Mouse (Mus musculus) G1E (cell line): ENCODE data around the gene Fign. TPM values are rescaled to one million over a fixed set of nuclear protein-coding genes. Genes with fewer than 3 reads are reported as not detected.

Source experiments
- ATAC-seq: 2 replicates; pipeline ENCODE4 v1.8.0; 2016; ENCODE audit warnings: mild to moderate bottlenecking; ENCODE audit not compliant: insufficient number of reproducible peaks, poor library complexity, low FRiP score, severe bottlenecking; ENCODE audit errors: extremely low read depth
- DNase-seq: peaks from one replicate; pipeline ENCODE4 v3.0.0; 2012; ENCODE audit warnings: low spot score
- H3K27me3 ChIP-seq: 2 replicates; pipeline ENCODE4 v1.6.1; 2012; ENCODE audit warnings: mild to moderate bottlenecking, low read length, inconsistent platforms; ENCODE audit not compliant: insufficient read depth
- H3K36me3 ChIP-seq: replicated peaks from 2 replicates; pipeline ENCODE3; 2012; ENCODE audit warnings: mild to moderate bottlenecking, inconsistent platforms
- H3K4me1 ChIP-seq: 2 replicates; pipeline ENCODE4 v1.6.1; 2012; ENCODE audit warnings: low read depth, low read length, inconsistent platforms, mixed read lengths; ENCODE audit not compliant: insufficient read depth
- H3K4me3 ChIP-seq: 2 replicates; pipeline ENCODE4 v1.5.1; 2012; ENCODE audit warnings: low read depth, mild to moderate bottlenecking, inconsistent platforms, low read length, moderate library complexity, mixed read lengths
- H3K9me3 ChIP-seq: replicated peaks from 2 replicates; pipeline ENCODE4 v1.6.1; 2012; ENCODE audit warnings: inconsistent platforms
- CTCF ChIP-seq: IDR thresholded peaks from 2 replicates; pipeline ENCODE4 v1.5.1; 2012; ENCODE audit warnings: low read depth, low read length, inconsistent platforms, mixed read lengths
- GATA1 ChIP-seq: IDR thresholded peaks from 2 replicates; pipeline ENCODE4 v1.6.1; 2012; ENCODE audit warnings: borderline replicate concordance, low read length, inconsistent platforms, mixed read lengths
- GATA2 ChIP-seq: IDR thresholded peaks from 2 replicates; pipeline ENCODE4 v1.6.1; 2012; ENCODE audit warnings: low read depth, low read length, inconsistent platforms, borderline replicate concordance
- POLR2AphosphoS5 ChIP-seq: IDR thresholded peaks from 2 replicates; pipeline ENCODE4 v1.6.1; 2012; ENCODE audit warnings: low read depth, low read length, inconsistent platforms; ENCODE audit not compliant: insufficient replicate concordance
- TAL1 ChIP-seq: conservative IDR thresholded peaks from 2 replicates; pipeline ENCODE4 v1.6.1; 2012; ENCODE audit warnings: low read depth, low read length, inconsistent platforms, mixed read lengths
- polyA plus RNA-seq: library from polyadenylated mRNA; stranded (reverse); fragments of >175 nt; gene quantifications from 2 replicates; pipeline ENCODE4 v1.2.3, GENCODE M21; 2012
- total RNA-seq, 2 experiments: library from RNA; stranded (forward) in 1 of 2; stranded (reverse) in 1 of 2; fragments of 200-1000 nt in 1 of 2; fragments of >200 nt in 1 of 2; fragmentation: Nextera tagmentation in 1 of 2; gene quantifications; 2 replicates each; pipeline ENCODE4 v1.2.3; 2014 to 2017

The Fign gene
- total and polyA plus RNA-seq, 3 experiments = 0.05 to 1.9 TPM; not detected in 1

GRCm38 (mm10) chr2:64033871-64034270 is 64.0 kb downstream of the Fign start:
- no peaks in the 10 kb centered on the region for H3K27me3 ChIP-seq
- no peak overlapping the region for H3K4me3 ChIP-seq
- no peak for DNase-seq
- H3K9me3 ChIP-seq = peaks cover 14% of the 10 kb centered on the region
- H3K4me1 ChIP-seq = no peaks in the 10 kb centered on the region
- ATAC-seq = no peak
- H3K36me3 ChIP-seq = no peaks in the 10 kb centered on the region
- TF ChIP-seq CTCF (no peak), POLR2AphosphoS5 (no peak), TAL1 (no peak), GATA2 (no peak), GATA1 (no peak)

GRCm38 (mm10) chr2:64025961-64026360 is 71.9 kb downstream of the Fign start:
- no peaks in the 10 kb centered on the region for H3K27me3 ChIP-seq
- H3K4me3 ChIP-seq = no peak overlapping the region
- H3K36me3 ChIP-seq = no peaks in the 10 kb centered on the region
- ATAC-seq (no peak), DNase-seq (no peak)
- no peak for TF ChIP-seq GATA2
- TF ChIP-seq TAL1 = no peak
- TF ChIP-seq POLR2AphosphoS5 = no peak
- TF ChIP-seq CTCF = no peak
- TF ChIP-seq GATA1 = no peak
- no peaks in the 10 kb centered on the region for H3K4me1 ChIP-seq
- H3K9me3 ChIP-seq = peaks cover 10% of the 10 kb centered on the region

GRCm38 (mm10) chr2:63994304-63995023 is 103.4 kb downstream of the Fign start:
- ATAC-seq (no peak), DNase-seq (no peak)
- Histone ChIP-seq H3K4me3 (no peak overlapping the region), H3K36me3 (no peaks in the 10 kb centered on the region), H3K9me3 (no peaks in the 10 kb centered on the region), H3K4me1 (no peaks in the 10 kb centered on the region), H3K27me3 (no peaks in the 10 kb centered on the region)
- TF ChIP-seq POLR2AphosphoS5 (no peak), GATA1 (no peak)

GRCm38 (mm10) chr2:63985426-63985825 is 112.4 kb downstream of the Fign start:
- no peaks in the 10 kb centered on the region for H3K4me1 ChIP-seq
- ATAC-seq (no peak), DNase-seq (no peak)
- TF ChIP-seq TAL1 = no peak
- TF ChIP-seq CTCF = no peak
- TF ChIP-seq GATA2 = no peak
- TF ChIP-seq POLR2AphosphoS5 = no peak
- no peak for TF ChIP-seq GATA1
- no peaks in the 10 kb centered on the region for H3K36me3 ChIP-seq
- H3K9me3 ChIP-seq = peaks cover 10% of the 10 kb centered on the region
- no peak overlapping the region for H3K4me3 ChIP-seq
- H3K27me3 ChIP-seq = no peaks in the 10 kb centered on the region

- no peak for ATAC-seq
- Histone ChIP-seq H3K36me3 (no peaks in the 10 kb centered on the region), H3K4me3 (no peak overlapping the region), H3K27me3 (no peaks in the 10 kb centered on the region), H3K9me3 (peaks cover 29% of the 10 kb centered on the region), H3K4me1 (no peaks in the 10 kb centered on the region)
- DNase-seq = no peak
- TF ChIP-seq CTCF (no peak), TAL1 (no peak), GATA1 (no peak), GATA2 (no peak), POLR2AphosphoS5 (no peak)
These were observed 115.5 kb downstream of the Fign start for GRCm38 (mm10) chr2:63982351-63982751.

GRCm38 (mm10) chr2:63981449-63981848 is 116.4 kb downstream of the Fign start:
- ATAC-seq (no peak), DNase-seq (no peak)
- no peaks in the 10 kb centered on the region for H3K36me3 ChIP-seq
- no peak overlapping the region for H3K4me3 ChIP-seq
- peaks cover 29% of the 10 kb centered on the region for H3K9me3 ChIP-seq
- no peak for TF ChIP-seq GATA2
- no peak for TF ChIP-seq CTCF
- TF ChIP-seq GATA1 = no peak
- TF ChIP-seq TAL1 = no peak
- no peak for TF ChIP-seq POLR2AphosphoS5
- H3K27me3 ChIP-seq = no peaks in the 10 kb centered on the region
- no peaks in the 10 kb centered on the region for H3K4me1 ChIP-seq
